Mouse (Mus musculus): ENCODE measurements at regions not wholly inside any gene's neighbourhood (a gene's known extent, or its start where the extent isn't known, plus 50 kb on each side); places are given as distances from the start of the nearest gene placed in this dataset.

GRCm38 (mm10) chr14:104175122-104175521 is 292.7 kb downstream of the Pou4f1 start:
- no peak for TF ChIP-seq CTCF (IDR thresholded peaks at IDR 0.05; ENCODE audit: control insufficient read depth, insufficient read depth, insufficient replicate concordance, low read depth, low read length)
- no peak for TF ChIP-seq POLR2A (IDR thresholded peaks at IDR 0.05; ENCODE audit: control insufficient read depth, low read depth, low read length)
